Mouse (Mus musculus) neural tube, embryonic 14.5 days (tissue): ENCODE measurements around the gene Junb. TPM values are rescaled to one million over a fixed set of nuclear protein-coding genes. Genes with fewer than 3 reads are reported as not detected.

Source experiments
- ATAC-seq: fragments of 200-750 bp; cut with Nextera tagmentation; 2 replicates; pipeline ENCODE4 v1.8.0; 2017; ENCODE audit warnings: low read depth, mild to moderate bottlenecking, moderate TSS enrichment, moderate library complexity
- H3K27ac ChIP-seq: fragments of 300-500 bp; sonication (generic); 2 replicates; pipeline ENCODE4 v1.5.1; 2014; ENCODE audit warnings: low read depth, mild to moderate bottlenecking, control low read depth, low read length, moderate library complexity, mixed read lengths
- H3K27me3 ChIP-seq: fragments of 300-500 bp; sonication (generic); 2 replicates; pipeline ENCODE4 v1.6.1; 2014; ENCODE audit warnings: low read length; ENCODE audit not compliant: control insufficient read depth, insufficient read depth
- H3K36me3 ChIP-seq: fragments of 300-500 bp; sonication (generic); 2 replicates; pipeline ENCODE4 v1.6.1; 2014; ENCODE audit warnings: low read length, mixed read lengths; ENCODE audit not compliant: control insufficient read depth, insufficient read depth
- H3K4me1 ChIP-seq: fragments of 300-500 bp; sonication (generic); 2 replicates; pipeline ENCODE4 v1.6.1; 2014; ENCODE audit warnings: low read length; ENCODE audit not compliant: control insufficient read depth, insufficient read depth
- H3K4me2 ChIP-seq: fragments of 300-500 bp; sonication (generic); 2 replicates; pipeline ENCODE4 v1.6.1; 2014; ENCODE audit warnings: mild to moderate bottlenecking, low read depth, low read length, control low read depth
- H3K4me3 ChIP-seq: fragments of 300-500 bp; sonication (generic); 2 replicates; pipeline ENCODE4 v1.5.1; 2014; ENCODE audit warnings: low read depth, low read length, control low read depth, mixed read lengths
- H3K9ac ChIP-seq: fragments of 300-500 bp; sonication (generic); replicated peaks from 2 replicates; pipeline ENCODE4 v1.6.1; 2014; ENCODE audit warnings: low read depth, mild to moderate bottlenecking, control low read depth, low read length, mixed read lengths
- H3K9me3 ChIP-seq: fragments of 300-500 bp; sonication (generic); 2 replicates; pipeline ENCODE4 v1.6.1; 2016; ENCODE audit warnings: low read length; ENCODE audit not compliant: control insufficient read depth
- WGBS: fragments of 180-500 bp; shearing (Covaris S2); extraction: QIAGEN DNeasy Blood & Tissue Kit; methylation state at CpG from one replicate; pipeline ENCODE4 v1.1.7; 2014; 5-methylcytosine and 5-hydroxymethylcytosine counted together
- polyA plus RNA-seq: library from polyadenylated mRNA; unstranded; fragments of >200 nt; fragmentation: Nextera tagmentation; extraction: Ambion mirVana; gene quantifications from 2 replicates; pipeline ENCODE4 v1.2.1, GENCODE M21; 2014

Junb gene
- polyA plus RNA-seq, 1 experiment from 2014 or later, result 5.4 TPM

DNA sequence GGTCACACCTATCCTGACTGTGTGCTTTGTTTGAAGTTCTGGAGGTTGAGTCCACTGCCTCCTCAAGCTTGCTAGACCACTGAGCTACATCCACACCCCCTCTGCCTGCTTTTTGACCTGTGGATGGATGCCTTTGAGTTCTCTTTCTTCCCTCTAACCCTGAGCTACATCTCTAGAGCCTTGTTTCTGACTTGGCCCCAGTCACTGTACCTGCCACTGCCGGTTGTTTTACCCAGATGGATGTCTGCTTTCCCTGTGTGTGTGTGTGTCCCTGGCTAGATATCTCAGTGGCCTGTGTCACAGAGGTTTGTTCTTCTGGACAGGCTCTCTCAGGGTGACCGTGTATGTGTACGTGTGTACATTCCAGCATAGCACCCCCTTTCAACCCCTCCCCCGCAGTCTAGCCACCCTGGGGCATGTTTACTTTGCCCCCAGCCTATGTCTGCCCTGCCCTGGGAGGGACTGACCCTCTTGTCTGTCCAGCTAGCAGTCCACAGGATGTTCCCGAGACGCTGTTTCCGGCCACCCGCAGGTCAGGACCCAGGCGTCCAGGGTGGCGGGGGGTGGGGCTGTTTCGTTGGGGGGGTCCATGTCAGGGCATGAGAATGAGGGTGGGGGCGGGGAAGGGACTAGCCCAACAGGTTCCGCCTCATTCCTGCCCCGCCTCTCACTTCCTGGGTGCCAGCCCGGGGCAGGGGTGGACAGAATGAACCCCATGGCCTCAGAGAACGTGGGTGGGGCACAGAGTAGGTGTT is 6.0 kb upstream of the Junb start:
- no peaks in the 10 kb centered on the region for H3K27me3 ChIP-seq
- no peaks in the 10 kb centered on the region for H3K36me3 ChIP-seq
- no peak overlapping the region for H3K27ac ChIP-seq
- H3K4me3 ChIP-seq, result no peak overlapping the region
- H3K4me1 ChIP-seq, result peaks cover 23% of the 10 kb centered on the region
- 7% methylated on average over 16 of the region's 16 CpGs for WGBS
- no peak for ATAC-seq
- no peaks in the 10 kb centered on the region for H3K9me3 ChIP-seq
- H3K4me2 ChIP-seq, result peak overlapping the region; percentile 98; the same call in 1 of the 2 replicates
- no peak overlapping the region for H3K9ac ChIP-seq

DNA sequence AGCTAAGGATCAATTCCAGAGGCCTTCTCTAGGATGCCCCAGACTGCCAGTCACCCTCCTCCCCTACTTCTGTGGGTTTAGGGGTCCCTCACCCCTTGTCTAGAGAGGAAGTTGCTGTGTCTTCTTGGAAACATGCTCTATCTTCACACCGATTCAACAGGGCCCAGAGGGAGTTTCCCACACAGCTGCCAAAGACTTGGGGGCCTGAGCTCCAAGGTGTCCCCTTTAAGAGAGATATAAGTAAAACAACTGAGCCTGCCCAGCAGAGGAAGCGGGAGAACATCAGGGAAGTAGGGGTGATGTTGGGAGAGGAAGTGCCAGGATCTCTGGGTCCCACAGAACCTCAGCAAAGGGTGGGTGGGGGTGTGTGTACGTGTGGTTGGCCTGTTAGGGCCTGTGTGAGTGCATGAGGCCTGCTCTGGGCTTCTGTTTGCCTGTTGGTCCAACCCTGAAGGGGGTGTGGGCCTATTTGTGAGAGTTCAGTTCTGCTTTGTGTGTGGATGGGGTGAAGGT is 4.0 kb upstream of the Junb start:
- H3K27me3 ChIP-seq, result 0 out of 2 replicates have a peak, but pooled peaks cover 3% of the 10 kb centered on the region
- H3K36me3 ChIP-seq, result no peaks in the 10 kb centered on the region
- no peak overlapping the region for H3K27ac ChIP-seq
- H3K4me1 ChIP-seq, result peaks cover 34% of the 10 kb centered on the region
- H3K9ac ChIP-seq, result no peak overlapping the region
- no peak overlapping the region for H3K4me3 ChIP-seq
- ATAC-seq, result no peak
- H3K4me2 ChIP-seq, result no peak overlapping the region
- WGBS, result 68% methylated on average over 3 of the region's 3 CpGs
- H3K9me3 ChIP-seq, result no peaks in the 10 kb centered on the region

- H3K9ac ChIP-seq, result no peak overlapping the region
- 81% methylated on average over 15 of the region's 15 CpGs for whole genome bisulfite sequencing
- no peaks in the 10 kb centered on the region for H3K9me3 ChIP-seq
- H3K36me3 ChIP-seq, result no peaks in the 10 kb centered on the region
- H3K4me3 ChIP-seq, result no peak overlapping the region
- peaks cover 40% of the 10 kb centered on the region for H3K4me1 ChIP-seq
- H3K4me2 ChIP-seq, result no peak overlapping the region
- no peak for ATAC-seq
- 0 out of 2 replicates have a peak, but pooled peaks cover 4% of the 10 kb centered on the region for H3K27me3 ChIP-seq
- H3K27ac ChIP-seq, result no peak overlapping the region
These were observed 3.4 kb upstream of the Junb start for GRCm38 (mm10) chr8:84981644-84982498.

- no peaks in the 10 kb centered on the region for H3K36me3 ChIP-seq
- H3K27ac ChIP-seq, result no peak overlapping the region
- 0 out of 2 replicates have a peak, but pooled peaks cover 4% of the 10 kb centered on the region for H3K27me3 ChIP-seq
- 32% methylated on average over 11 of the region's 11 CpGs for WGBS
- no peak for ATAC-seq
- no peak overlapping the region for H3K4me3 ChIP-seq
- peaks cover 49% of the 10 kb centered on the region for H3K4me1 ChIP-seq
- no peaks in the 10 kb centered on the region for H3K9me3 ChIP-seq
- H3K4me2 ChIP-seq, result no peak overlapping the region; the same call in 1 of the 2 replicates
- H3K9ac ChIP-seq, result no peak overlapping the region
These were observed 2.3 kb upstream of the Junb start for GRCm38 (mm10) chr8:84980622-84981358.

GRCm38 (mm10) chr8:84979599-84980421 is 1.3 kb upstream of the Junb start:
- H3K9ac ChIP-seq, result peak overlapping the region; percentile 17
- H3K4me2 ChIP-seq, result peak overlapping the region; percentile 100
- peak; percentile 14; the same call in 1 of the 2 replicates for ATAC-seq
- peaks cover 41% of the 10 kb centered on the region for H3K4me1 ChIP-seq
- peak overlapping the region; percentile 26 for H3K4me3 ChIP-seq
- no peaks in the 10 kb centered on the region for H3K36me3 ChIP-seq
- H3K27ac ChIP-seq, result peak overlapping the region; percentile 22; the same call in 1 of the 2 replicates
- H3K27me3 ChIP-seq, result 0 out of 2 replicates have a peak, but pooled peaks cover 4% of the 10 kb centered on the region
- no peaks in the 10 kb centered on the region for H3K9me3 ChIP-seq
- 1% methylated on average over 33 of the region's 42 CpGs for WGBS

- Histone ChIP-seq H3K27me3 (0 out of 2 replicates have a peak, but pooled peaks cover 4% of the 10 kb centered on the region), H3K9ac (peak overlapping the region; percentile 64), H3K9me3 (no peaks in the 10 kb centered on the region), H3K27ac (peak overlapping the region; percentile 57; the same call in 1 of the 2 replicates), H3K4me3 (peak overlapping the region; percentile 50), H3K4me1 (peaks cover 42% of the 10 kb centered on the region), H3K4me2 (peak overlapping the region; percentile 100), H3K36me3 (peaks cover 10% of the 10 kb centered on the region)
- under 1% methylated on average over 70 of the region's 70 CpGs for WGBS
- ATAC-seq, result no peak
These were observed 877 bp downstream of the Junb start for GRCm38 (mm10) chr8:84977435-84978247.

GRCm38 (mm10) chr8:84976763-84977434 is 1.6 kb downstream of the Junb start:
- H3K9me3 ChIP-seq, result no peaks in the 10 kb centered on the region
- 0 out of 2 replicates have a peak, but pooled peaks cover 4% of the 10 kb centered on the region for H3K27me3 ChIP-seq
- ATAC-seq, result no peak
- H3K4me1 ChIP-seq, result peaks cover 42% of the 10 kb centered on the region
- WGBS, result 3% methylated on average over 25 of the region's 25 CpGs
- H3K9ac ChIP-seq, result peak overlapping the region; percentile 64
- H3K4me2 ChIP-seq, result peak overlapping the region; percentile 100
- peak overlapping the region; percentile 50 for H3K4me3 ChIP-seq
- H3K27ac ChIP-seq, result no peak overlapping the region
- H3K36me3 ChIP-seq, result peaks cover 17% of the 10 kb centered on the region
